22 mouse cellular contexts compared by ENCODE assay signal in the genomic region with DNA sequence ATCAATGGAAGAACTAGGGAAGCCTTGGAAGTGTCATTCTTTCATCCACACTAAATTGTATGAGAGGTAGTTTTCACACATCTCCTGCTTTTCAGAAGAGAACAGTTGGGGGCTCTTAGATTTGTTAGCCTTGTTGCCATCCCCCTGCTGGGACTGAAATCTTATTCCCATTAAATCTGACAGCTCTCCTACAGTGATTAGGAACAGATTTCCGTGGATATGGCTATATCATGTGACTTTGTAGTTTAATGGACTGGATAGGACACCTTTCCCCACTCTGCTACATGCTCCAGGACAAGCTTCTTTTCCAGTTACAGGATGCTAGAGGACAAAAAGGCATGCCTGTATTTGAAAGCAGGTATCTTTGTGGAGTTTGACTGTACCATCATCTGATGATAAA.
DNase-seq lines count a peak whose midpoint lies in the region; ATAC-seq and TF ChIP-seq lines count a peak whose summit lies in the region.
"Had no signal": no experiment of that assay in that cellular context is flagged by ENCODE, and none has a peak within 500 bp of the region (broad histone marks: within the 10 kb centered on the region; RNA-seq: fewer than 3 reads in every experiment).

No protein-coding gene starts in this region.

- no peaks in the 10 kb centered on the region for H3K4me1 ChIP-seq in forebrain, embryonic 13.5 days
- no peaks in the 10 kb centered on the region for H3K4me1 ChIP-seq in forebrain, embryonic 11.5 days (replicated peaks; ENCODE audit: control insufficient read depth, insufficient read depth, low read length)
- no peaks in the 10 kb centered on the region for H3K4me1 ChIP-seq in midbrain, embryonic 14.5 days (ENCODE audit: control insufficient read depth, insufficient read depth, low read length)
- no peaks in the 10 kb centered on the region for H3K4me1 ChIP-seq in midbrain, embryonic 16.5 days (ENCODE audit: control insufficient read depth, insufficient read depth, low read length)
- H3K4me1 ChIP-seq in forebrain, embryonic 15.5 days: no peaks in the 10 kb centered on the region
- H3K4me1 ChIP-seq in midbrain, postnatal 0 days (ENCODE audit: insufficient read depth, low read length): no peaks in the 10 kb centered on the region
- H3K4me1 ChIP-seq: embryonic facial prominence, embryonic 13.5 days; hindbrain, embryonic 12.5 days; limb, embryonic 13.5 days; lung, embryonic 15.5 days had no signal

- H3K9me3 ChIP-seq in forebrain, embryonic 13.5 days (replicated peaks): no peaks in the 10 kb centered on the region
- no peaks in the 10 kb centered on the region for H3K9me3 ChIP-seq in forebrain, embryonic 11.5 days (ENCODE audit: control insufficient read depth, low read length)
- H3K9me3 ChIP-seq in midbrain, embryonic 14.5 days (ENCODE audit: control insufficient read depth, low read length): no peaks in the 10 kb centered on the region
- H3K9me3 ChIP-seq in midbrain, embryonic 16.5 days (replicated peaks; ENCODE audit: control insufficient read depth, low read length, poor library complexity, severe bottlenecking): no peaks in the 10 kb centered on the region
- H3K9me3 ChIP-seq in forebrain, embryonic 15.5 days: no peaks in the 10 kb centered on the region
- H3K9me3 ChIP-seq in midbrain, postnatal 0 days (ENCODE audit: low read length): no peaks in the 10 kb centered on the region
- H3K9me3 ChIP-seq: embryonic facial prominence, embryonic 13.5 days; hindbrain, embryonic 12.5 days; limb, embryonic 13.5 days; lung, embryonic 15.5 days had no signal

- 0 out of 2 replicates have a peak, but pooled peaks have one; percentile 38 for ATAC-seq in forebrain, embryonic 13.5 days
- ATAC-seq in forebrain, embryonic 11.5 days (replicated peaks; ENCODE audit: low FRiP score): no peak
- no peak for ATAC-seq in midbrain, embryonic 14.5 days (ENCODE audit: low FRiP score, low TSS enrichment)
- ATAC-seq in midbrain, embryonic 16.5 days: no peak
- ATAC-seq in forebrain, embryonic 15.5 days (replicated peaks): peak; percentile 58; the same call in 1 of the 2 replicates
- ATAC-seq in midbrain, postnatal 0 days (ENCODE audit: low FRiP score): no peak
- ATAC-seq: inflammation-experienced regulatory T-cells, adult 6 months had no signal

- no peak overlapping the region for H3K9ac ChIP-seq in forebrain, embryonic 13.5 days
- H3K9ac ChIP-seq in forebrain, embryonic 11.5 days (ENCODE audit: low read length): no peak overlapping the region
- H3K9ac ChIP-seq in midbrain, embryonic 14.5 days (replicated peaks; ENCODE audit: low read length): no peak overlapping the region
- no peak overlapping the region for H3K9ac ChIP-seq in midbrain, embryonic 16.5 days (ENCODE audit: low read depth, low read length)
- no peak overlapping the region for H3K9ac ChIP-seq in forebrain, embryonic 15.5 days (replicated peaks)
- no peak overlapping the region for H3K9ac ChIP-seq in midbrain, postnatal 0 days (replicated peaks; ENCODE audit: low read length, poor library complexity, severe bottlenecking)
- H3K9ac ChIP-seq: embryonic facial prominence, embryonic 13.5 days; hindbrain, embryonic 12.5 days; limb, embryonic 13.5 days; lung, embryonic 15.5 days had no signal

- intact Hi-C loops in heart, postnatal 14 days (cut with DNase I): no loop called here

- no peaks in the 10 kb centered on the region for H3K36me3 ChIP-seq in forebrain, embryonic 13.5 days (ENCODE audit: poor library complexity, severe bottlenecking)
- no peaks in the 10 kb centered on the region for H3K36me3 ChIP-seq in forebrain, embryonic 11.5 days (ENCODE audit: control insufficient read depth, insufficient read depth, low read length)
- no peaks in the 10 kb centered on the region for H3K36me3 ChIP-seq in midbrain, embryonic 14.5 days (ENCODE audit: control insufficient read depth, insufficient read depth, low read length)
- no peaks in the 10 kb centered on the region for H3K36me3 ChIP-seq in midbrain, embryonic 16.5 days (ENCODE audit: control insufficient read depth, insufficient read depth, low read length)
- H3K36me3 ChIP-seq in forebrain, embryonic 15.5 days: no peaks in the 10 kb centered on the region
- H3K36me3 ChIP-seq in midbrain, postnatal 0 days (ENCODE audit: insufficient read depth, low read length): no peaks in the 10 kb centered on the region
- H3K36me3 ChIP-seq: embryonic facial prominence, embryonic 13.5 days; hindbrain, embryonic 12.5 days; limb, embryonic 13.5 days; lung, embryonic 15.5 days had no signal

- no peak overlapping the region for H3K4me2 ChIP-seq in forebrain, embryonic 13.5 days
- H3K4me2 ChIP-seq in forebrain, embryonic 11.5 days (ENCODE audit: low read depth, low read length, severe bottlenecking): no peak overlapping the region
- no peak overlapping the region for H3K4me2 ChIP-seq in midbrain, embryonic 14.5 days (ENCODE audit: low read length)
- H3K4me2 ChIP-seq in midbrain, embryonic 16.5 days (ENCODE audit: low read length): no peak overlapping the region
- H3K4me2 ChIP-seq in forebrain, embryonic 15.5 days (replicated peaks): no peak overlapping the region
- no peak overlapping the region for H3K4me2 ChIP-seq in midbrain, postnatal 0 days (ENCODE audit: low read depth, low read length, poor library complexity, severe bottlenecking)
- H3K4me2 ChIP-seq: embryonic facial prominence, embryonic 13.5 days; hindbrain, embryonic 12.5 days; limb, embryonic 13.5 days; liver, embryonic 11.5 days; lung, embryonic 15.5 days had no signal

- no peaks in the 10 kb centered on the region for H3K27me3 ChIP-seq in forebrain, embryonic 13.5 days
- H3K27me3 ChIP-seq in forebrain, embryonic 11.5 days (ENCODE audit: control insufficient read depth, insufficient read depth, low read length): no peaks in the 10 kb centered on the region
- H3K27me3 ChIP-seq in midbrain, embryonic 14.5 days (ENCODE audit: control insufficient read depth, insufficient read depth, low read length): no peaks in the 10 kb centered on the region
- no peaks in the 10 kb centered on the region for H3K27me3 ChIP-seq in midbrain, embryonic 16.5 days (ENCODE audit: control insufficient read depth, insufficient read depth, low read depth, low read length)
- no peaks in the 10 kb centered on the region for H3K27me3 ChIP-seq in forebrain, embryonic 15.5 days
- no peaks in the 10 kb centered on the region for H3K27me3 ChIP-seq in midbrain, postnatal 0 days (ENCODE audit: insufficient read depth, low read length)
- H3K27me3 ChIP-seq: embryonic facial prominence, embryonic 13.5 days; hindbrain, embryonic 12.5 days; limb, embryonic 13.5 days; lung, embryonic 15.5 days had no signal

- H3K4me3 ChIP-seq in forebrain, embryonic 13.5 days: no peak overlapping the region
- H3K4me3 ChIP-seq in forebrain, embryonic 11.5 days (ENCODE audit: low read depth, low read length): no peak overlapping the region
- no peak overlapping the region for H3K4me3 ChIP-seq in midbrain, embryonic 14.5 days (replicated peaks; ENCODE audit: low read depth, low read length)
- H3K4me3 ChIP-seq in midbrain, embryonic 16.5 days (ENCODE audit: low read depth, low read length): no peak overlapping the region
- no peak overlapping the region for H3K4me3 ChIP-seq in forebrain, embryonic 15.5 days
- H3K4me3 ChIP-seq in midbrain, postnatal 0 days (ENCODE audit: low read depth, low read length): no peak overlapping the region
- H3K4me3 ChIP-seq: embryonic facial prominence, embryonic 13.5 days; hindbrain, embryonic 12.5 days; limb, embryonic 13.5 days; lung, embryonic 15.5 days had no signal

- DNase-seq in forebrain, embryonic 11.5 days (ENCODE audit: low spot score): no peak
- peak; percentile 9 for DNase-seq in midbrain, embryonic 14.5 days
- DNase-seq in midbrain, postnatal 0 days (ENCODE audit: low spot score): peak; percentile 51
- DNase-seq in heart, postnatal 14 days: no peak
- DNase-seq: B cell, adult 2 months; cerebellum, adult 11 months; cerebellum, adult 9-11 months; embryo, embryonic 11 days; gastrocnemius, postnatal 14 days; kidney, adult 11 months; kidney, postnatal 25 days; thymus, adult 2 months; thymus, postnatal 36 days had no signal

- TF ChIP-seq CTCF in midbrain, postnatal 0 days (IDR thresholded peaks at IDR 0.05): no peak

- 0% methylated on average over 1 of the region's 1 CpGs for WGBS in forebrain, embryonic 13.5 days
- WGBS in forebrain, embryonic 11.5 days: 0% methylated on average over 1 of the region's 1 CpGs
- WGBS in midbrain, embryonic 14.5 days: 6% methylated on average over 1 of the region's 1 CpGs
- WGBS in midbrain, embryonic 16.5 days: 3% methylated on average over 1 of the region's 1 CpGs
- 0% methylated on average over 1 of the region's 1 CpGs for WGBS in forebrain, embryonic 15.5 days
- 3% methylated on average over 1 of the region's 1 CpGs for WGBS in midbrain, postnatal 0 days

- no peak overlapping the region for H3K27ac ChIP-seq in forebrain, embryonic 13.5 days
- no peak overlapping the region for H3K27ac ChIP-seq in forebrain, embryonic 11.5 days (ENCODE audit: low read depth, low read length)
- H3K27ac ChIP-seq in midbrain, embryonic 14.5 days (replicated peaks; ENCODE audit: low read depth, low read length): no peak overlapping the region
- H3K27ac ChIP-seq in midbrain, embryonic 16.5 days (ENCODE audit: low read length): no peak overlapping the region
- H3K27ac ChIP-seq in forebrain, embryonic 15.5 days (replicated peaks): no peak overlapping the region
- no peak overlapping the region for H3K27ac ChIP-seq in midbrain, postnatal 0 days (ENCODE audit: low read depth, low read length)
- H3K27ac ChIP-seq: embryonic facial prominence, embryonic 13.5 days; hindbrain, embryonic 12.5 days; limb, embryonic 13.5 days; lung, embryonic 15.5 days had no signal

Comparison
In these comparisons a context has a peak if more than half of its experiments do, and no peak if none do; other contexts are left out.
1. ATAC-seq: peak in forebrain, embryonic 13.5 days (single experiment) and forebrain, embryonic 15.5 days (single experiment); none in forebrain, embryonic 11.5 days (single experiment), midbrain, embryonic 14.5 days (single experiment), midbrain, embryonic 16.5 days (single experiment) and midbrain, postnatal 0 days (single experiment).
2. DNase-seq: peak in midbrain, embryonic 14.5 days (single experiment) and midbrain, postnatal 0 days (single experiment); none in forebrain, embryonic 11.5 days (single experiment) and heart, postnatal 14 days (0 of 2).